Mouse (Mus musculus) right cerebral cortex, postnatal 4 days (tissue): ENCODE results near the gene Gm6993.

Experiments
- DNase-seq: peaks from one replicate; pipeline ENCODE4 v3.0.0-alpha.2; 2022

Gene Gm6993

DNA sequence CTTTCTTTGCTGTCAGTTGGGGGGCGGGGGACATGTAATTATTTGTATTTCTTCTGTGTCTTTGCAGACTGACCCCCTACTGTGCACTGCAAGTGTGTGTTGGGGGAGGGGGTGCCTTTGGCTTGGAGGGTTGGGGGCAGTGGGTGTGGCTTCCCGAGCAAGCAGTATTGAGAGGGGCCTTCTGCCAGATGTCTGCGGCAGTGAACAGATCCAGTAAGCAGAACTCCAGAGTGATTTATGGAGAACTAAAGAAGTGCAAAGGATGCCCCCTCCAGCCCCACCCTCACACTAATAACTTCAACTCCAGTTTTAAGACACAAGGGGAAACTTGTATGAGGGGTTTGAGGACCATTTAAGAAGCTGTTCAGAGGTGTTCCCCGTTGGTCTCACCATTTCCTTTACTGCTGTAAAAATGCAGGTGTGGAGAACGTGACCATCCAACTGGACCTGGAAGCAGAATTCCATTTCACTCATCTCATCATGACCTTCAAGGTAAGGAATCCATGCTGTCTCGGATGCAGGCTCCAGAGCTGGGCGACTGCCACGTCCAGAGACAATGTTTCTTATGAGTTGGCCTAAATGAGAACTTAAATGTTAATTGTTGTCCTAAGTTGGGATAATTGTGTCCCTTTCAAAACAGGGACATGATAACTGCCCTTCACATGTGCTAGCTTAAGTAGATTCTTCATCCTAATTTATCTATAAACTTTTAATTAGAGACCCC is 31.6 kb downstream of the Gm6993 start:
- no peak for DNase-seq

DNA sequence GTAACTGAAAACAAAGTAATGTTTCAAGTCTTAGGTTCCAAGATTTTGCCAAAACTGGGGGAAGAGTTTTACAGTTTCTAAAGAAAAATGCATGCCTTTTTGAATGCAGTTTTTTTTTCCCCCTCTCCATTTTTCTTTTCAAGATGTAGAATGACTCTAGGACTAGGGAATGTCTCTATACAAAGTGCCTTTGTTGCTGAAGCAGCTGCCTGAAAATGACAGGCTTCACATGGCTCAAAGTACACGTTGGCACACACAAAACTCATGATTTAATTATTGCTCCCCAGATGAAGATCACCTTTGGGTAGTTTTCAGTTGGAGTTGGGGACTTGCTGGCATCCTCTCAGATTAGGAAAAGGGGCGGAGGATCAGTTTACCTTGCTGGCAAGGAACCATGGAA is 32.3 kb downstream of the Gm6993 start:
- DNase-seq, result no peak

DNA sequence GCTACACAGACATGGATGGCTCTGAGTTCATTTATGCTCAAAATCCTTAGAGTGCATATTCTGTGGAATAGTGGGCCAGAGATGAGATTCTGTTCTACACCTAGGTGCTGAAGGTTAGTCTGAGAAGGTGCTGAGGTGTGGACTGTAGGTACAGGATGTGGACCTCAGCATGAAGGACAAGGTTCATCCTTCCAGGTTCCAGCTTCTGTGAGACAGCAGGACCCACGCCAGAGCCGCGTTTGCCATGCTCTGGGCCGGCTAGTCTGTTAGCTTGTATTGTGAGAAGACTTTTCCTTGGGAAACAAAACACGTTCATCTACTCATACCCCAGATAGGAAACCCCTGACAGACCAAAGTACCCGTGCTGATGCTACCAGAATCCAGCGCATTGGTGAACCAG is 33.1 kb downstream of the Gm6993 start:
- no peak for DNase-seq

DNA sequence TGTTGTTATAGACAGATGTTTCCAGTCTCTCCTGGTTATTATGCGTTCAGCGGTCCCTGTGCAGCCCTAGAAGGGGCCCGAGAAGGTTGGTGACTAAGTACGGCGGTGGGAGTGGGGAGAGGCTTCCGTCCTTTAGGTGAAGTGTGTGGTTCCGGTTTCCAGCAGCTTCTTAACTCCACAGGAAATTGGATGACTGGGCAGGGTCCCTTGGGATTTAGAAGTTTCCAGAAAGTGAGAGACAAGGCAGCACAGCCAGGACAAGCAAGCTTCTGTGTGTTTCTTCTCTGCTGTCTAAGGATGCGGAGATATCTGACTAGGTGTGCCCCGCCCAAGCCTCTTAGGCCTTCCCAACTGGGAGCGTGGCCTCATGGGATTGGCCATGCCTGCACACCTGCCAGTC is 34.8 kb downstream of the Gm6993 start:
- no peak for DNase-seq

DNA sequence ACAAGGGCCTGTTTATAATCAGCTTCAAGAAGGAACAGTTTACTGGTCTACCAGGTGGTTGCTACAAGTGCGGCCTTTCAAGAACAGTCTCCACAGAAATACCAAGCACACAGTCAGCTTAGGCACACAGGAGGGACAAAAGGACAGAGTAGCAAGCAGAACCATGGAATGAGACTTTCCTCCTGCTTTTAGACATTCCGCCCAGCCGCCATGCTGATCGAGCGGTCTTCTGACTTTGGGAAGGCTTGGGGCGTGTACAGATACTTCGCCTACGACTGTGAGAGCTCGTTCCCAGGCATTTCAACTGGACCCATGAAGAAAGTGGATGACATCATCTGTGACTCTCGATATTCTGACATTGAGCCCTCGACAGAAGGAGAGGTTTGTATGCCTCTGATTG is 37.7 kb downstream of the Gm6993 start:
- DNase-seq, result no peak

DNA sequence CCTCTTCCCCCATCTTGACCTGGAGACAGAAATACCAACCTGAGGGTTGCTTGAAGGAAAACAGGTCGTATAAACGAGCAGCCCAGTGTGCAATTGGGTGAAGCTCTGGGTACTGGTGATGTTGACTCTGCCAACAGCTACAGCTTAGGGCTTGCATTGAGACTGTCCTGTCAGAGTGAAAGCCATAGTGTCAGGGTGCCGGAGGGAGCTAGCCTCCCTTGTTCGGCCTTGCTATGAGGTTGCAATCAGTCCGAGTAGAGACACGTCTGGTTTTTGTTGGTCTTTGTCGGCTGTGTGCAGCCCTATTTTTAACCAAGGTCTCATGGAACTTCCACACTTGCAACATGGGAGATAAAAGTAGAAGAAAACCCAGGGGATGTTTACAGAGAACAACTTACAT is 39.7 kb downstream of the Gm6993 start:
- no peak for DNase-seq

DNA sequence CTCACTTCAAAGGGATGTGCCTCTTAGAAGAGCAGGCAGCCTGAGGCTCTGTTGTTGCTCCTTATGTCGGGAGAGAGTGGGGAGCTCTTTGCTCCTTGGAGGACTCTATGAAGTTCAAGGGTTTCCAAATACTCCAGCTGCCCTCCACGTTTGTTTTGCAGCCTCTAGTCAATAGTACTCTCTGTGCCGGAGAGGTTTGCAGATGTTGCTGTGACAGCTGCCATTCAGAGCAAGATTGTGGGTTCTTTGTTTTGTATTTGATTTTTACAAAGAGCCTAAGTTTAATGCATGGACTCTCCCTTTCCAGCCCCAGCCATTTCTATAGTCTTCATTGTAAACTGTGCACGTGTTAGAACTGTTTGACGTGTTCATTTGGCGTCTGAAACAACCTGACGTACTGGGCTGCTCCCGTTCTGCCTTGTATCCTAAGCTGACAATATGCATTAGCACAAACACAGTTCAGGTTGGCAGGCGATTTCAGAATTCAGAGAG is 40.6 kb downstream of the Gm6993 start:
- no peak for DNase-seq

DNA sequence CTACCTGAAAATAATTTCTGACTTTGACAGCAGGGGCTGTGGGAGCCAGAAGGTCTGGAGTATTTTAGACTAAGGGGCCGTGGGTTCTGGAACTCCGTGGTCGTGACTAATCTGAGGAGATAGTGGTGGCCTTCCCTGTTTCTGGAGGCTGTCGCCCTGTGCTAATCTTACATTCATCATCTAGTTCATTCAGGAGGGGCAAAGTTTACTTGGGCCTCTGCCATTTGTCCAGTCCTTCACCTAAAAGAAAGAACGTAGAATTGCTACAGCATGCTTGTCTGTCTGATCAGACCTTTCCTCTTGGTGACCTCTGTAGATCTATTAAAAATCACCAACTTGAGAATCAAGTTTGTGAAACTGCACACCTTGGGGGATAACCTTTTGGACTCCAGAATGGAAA is 41.7 kb downstream of the Gm6993 start:
- DNase-seq, result no peak

DNA sequence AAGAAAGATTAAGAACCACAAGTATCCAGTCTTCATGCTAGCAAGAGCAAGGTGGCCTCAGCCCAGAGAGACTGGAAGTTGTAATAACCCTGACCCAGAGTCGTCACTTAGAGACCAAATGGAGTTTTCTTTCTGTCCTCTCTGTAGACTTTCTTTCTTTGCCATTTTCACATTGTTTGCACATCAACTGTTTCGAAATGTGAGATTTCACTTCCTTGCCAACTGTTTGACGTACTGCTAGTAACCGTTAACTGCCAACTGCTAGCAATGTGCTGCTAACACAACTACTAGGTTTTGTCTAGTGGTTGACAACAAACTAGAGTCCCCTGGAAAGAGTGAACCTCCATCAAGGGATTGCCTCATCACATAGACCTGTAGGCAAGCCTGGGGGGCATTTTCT is 42.6 kb downstream of the Gm6993 start:
- no peak for DNase-seq

DNA sequence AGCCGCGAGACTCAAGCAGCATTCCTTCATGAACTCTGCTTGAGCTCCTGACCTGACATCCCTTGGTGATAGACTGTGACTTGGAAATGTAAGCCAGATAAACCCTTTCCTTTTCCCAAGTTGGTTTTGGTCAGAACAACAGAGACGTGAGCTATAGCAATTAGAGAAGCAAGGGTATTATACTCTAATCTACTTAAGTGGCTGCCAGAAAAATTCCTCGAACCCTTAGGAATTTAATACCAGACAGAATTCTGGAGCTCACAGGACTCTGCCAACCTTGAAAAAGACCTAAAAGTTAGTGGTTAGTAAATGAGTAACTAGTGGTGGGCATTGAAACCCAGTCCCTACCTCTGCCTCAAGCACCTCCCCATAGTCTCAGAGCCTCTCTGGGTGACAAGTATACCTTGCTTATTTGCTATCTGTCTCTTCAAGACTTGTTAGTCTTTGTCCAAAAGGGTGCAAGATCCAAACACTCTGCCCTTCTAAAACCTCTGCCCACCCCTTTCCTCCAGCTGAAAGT is 43.1 kb downstream of the Gm6993 start:
- DNase-seq, result no peak

DNA sequence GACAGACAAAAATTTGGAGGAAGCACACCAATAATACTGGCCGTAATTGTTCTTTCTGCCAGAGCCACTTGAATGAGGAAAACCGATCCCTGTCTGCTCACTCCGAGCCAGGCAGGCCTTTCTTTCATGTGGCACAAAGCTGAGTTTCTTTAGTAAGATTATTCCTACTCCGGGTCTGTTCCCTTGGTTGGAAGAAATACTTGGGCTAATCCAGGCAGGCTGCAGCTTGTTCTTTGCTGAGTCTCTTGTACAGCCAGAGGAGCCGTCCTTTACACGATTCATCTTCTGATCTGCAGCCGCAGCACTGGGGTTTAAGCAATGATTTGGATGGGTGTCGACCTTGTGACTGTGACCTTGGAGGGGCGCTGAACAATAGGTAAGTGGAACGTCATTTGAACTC is 48.5 kb downstream of the Gm6993 start:
- DNase-seq, result no peak
